Mouse (Mus musculus): ENCODE results near the gene Socs7. TPM values are rescaled to one million over a fixed set of nuclear protein-coding genes. Genes with fewer than 3 reads are reported as not detected.
"Not testable (repeated sequence)": the region's sequence is repeated elsewhere in the genome, so short reads cannot be mapped to it uniquely, and the experiment has no call there.

Gene Socs7
- polyA plus RNA-seq (2012; rRNA removed): 6.0 and 6.1 TPM in 2 replicates

DNA sequence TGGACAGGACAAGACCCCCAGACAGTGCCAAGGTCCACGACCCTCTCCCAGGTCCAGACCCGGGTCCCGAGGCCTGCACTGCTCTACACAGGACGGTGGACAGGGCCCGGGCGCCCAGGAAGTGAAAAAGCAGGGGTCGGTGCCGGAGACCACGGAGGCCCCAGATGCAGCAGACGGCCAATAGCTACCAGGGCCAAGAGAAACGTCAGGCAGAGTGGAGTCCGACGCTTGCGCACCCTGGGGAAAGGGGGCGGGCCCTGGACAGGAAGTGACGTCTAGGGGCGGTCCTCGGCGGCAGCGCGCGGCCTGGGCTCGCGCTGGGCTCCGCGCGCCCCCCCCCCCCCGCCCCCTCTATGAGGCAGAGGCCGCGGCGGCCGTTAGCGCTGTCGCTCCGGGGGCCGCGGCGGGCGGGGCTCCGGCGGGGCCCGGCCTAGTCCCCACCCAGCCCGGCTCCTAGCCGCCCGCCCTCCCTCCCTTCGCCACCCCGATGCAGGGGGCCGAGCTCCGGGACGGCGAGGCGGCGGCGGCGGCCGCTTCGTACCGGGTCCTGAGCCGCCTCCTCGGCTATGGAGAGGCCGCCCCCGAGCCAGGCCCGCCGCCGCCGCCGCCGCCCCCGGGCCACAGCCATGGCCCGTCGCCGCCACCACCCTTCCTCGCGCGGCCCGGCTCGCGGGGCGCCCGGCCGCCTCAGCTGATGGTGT, at the start of gene Socs7:
Gene Socs7, plus strand, starts transcription at position 604 of the 701 bp plus-strand sequence.
- H3K4me3 ChIP-seq (ENCODE audit: extremely low read depth, insufficient read depth, insufficient read length): peak within 1 kb of the TSS; percentile 86
- DNase-seq (ENCODE audit: low read depth in 1 of 2, low spot score in 2 of 2): peak; percentile 75 to 94
- 1% methylated on average over 30 of the region's 81 CpGs for WGBS
- peak within 1 kb of the TSS; percentile 73 for H3K27ac ChIP-seq (ENCODE audit: insufficient read depth, low read length)
- peaks cover 4% of the 10 kb centered on the region; the same call in 1 of the 2 replicates for H3K4me1 ChIP-seq (ENCODE audit: control insufficient read depth, insufficient read depth, insufficient read length)
- no peaks in the 10 kb centered on the region for H3K36me3 ChIP-seq (ENCODE audit: control insufficient read depth, insufficient read depth, low read length)
- no peak for TF ChIP-seq CTCF (IDR thresholded peaks at IDR 0.05; ENCODE audit: extremely low read depth, insufficient read depth, insufficient read length, insufficient replicate concordance)
- TF ChIP-seq POLR2A (IDR thresholded peaks at IDR 0.05; ENCODE audit: low read depth, low read length): no peak; the same call in 1 of the 2 replicates
- no peaks in the 10 kb centered on the region for H3K27me3 ChIP-seq (ENCODE audit: control insufficient read depth, insufficient read depth, low read length)

DNA sequence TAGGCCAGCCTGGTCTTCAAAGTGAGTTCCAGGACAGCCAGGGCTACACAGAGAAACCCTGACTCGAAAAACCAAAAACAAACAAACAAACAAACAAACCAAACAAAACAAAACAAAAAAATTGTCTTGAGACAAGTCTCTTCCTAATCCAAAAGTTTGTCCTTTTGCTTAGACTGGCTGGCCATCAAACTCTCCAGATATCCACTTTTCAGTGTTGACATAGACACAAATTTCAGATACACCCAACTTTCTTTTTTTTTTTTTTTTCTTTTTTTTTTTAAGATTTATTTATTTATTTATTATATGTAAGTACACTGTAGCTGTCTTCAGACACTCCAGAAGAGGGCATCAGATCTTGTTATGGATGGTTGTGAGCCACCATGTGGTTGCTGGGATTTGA, 49.5 kb upstream of the Socs7 start:
- not testable (repeated sequence) for H3K4me3 ChIP-seq (ENCODE audit: extremely low read depth, insufficient read depth, insufficient read length); H3K27me3 ChIP-seq (ENCODE audit: control insufficient read depth, insufficient read depth, low read length); DNase-seq (ENCODE audit: low read depth in 1 of 2, low spot score in 2 of 2); H3K27ac ChIP-seq (ENCODE audit: insufficient read depth, low read length); H3K36me3 ChIP-seq (ENCODE audit: control insufficient read depth, insufficient read depth, low read length); H3K4me1 ChIP-seq (ENCODE audit: control insufficient read depth, insufficient read depth, insufficient read length)
- 93% methylated on average over 1 of the region's 1 CpGs for WGBS

DNA sequence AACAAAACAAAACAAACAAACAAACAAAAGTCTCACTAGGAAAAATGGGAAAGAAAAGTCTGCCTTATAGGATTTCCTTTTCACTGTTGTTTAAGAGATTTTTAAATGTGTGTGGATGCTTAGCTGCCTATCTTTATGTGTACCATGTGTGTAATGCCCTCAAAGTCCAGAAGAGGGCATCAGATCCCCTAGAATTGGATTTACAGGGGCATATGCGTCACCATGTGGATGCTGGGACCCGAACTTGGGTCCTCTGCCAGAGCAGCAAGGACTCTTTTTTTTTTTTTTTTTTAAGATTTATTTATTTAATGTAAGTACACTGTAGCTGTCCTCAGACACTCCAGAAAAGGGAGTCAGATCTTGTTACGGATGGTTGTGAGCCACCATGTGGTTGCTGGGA, 48.2 kb upstream of the Socs7 start:
- DNase-seq (ENCODE audit: low read depth in 1 of 2, low spot score in 2 of 2): peak in 1 of 2 experiments; percentile 18
- TF ChIP-seq POLR2A (IDR thresholded peaks at IDR 0.05; ENCODE audit: low read depth, low read length): no peak
- TF ChIP-seq CTCF (IDR thresholded peaks at IDR 0.05; ENCODE audit: extremely low read depth, insufficient read depth, insufficient read length, insufficient replicate concordance): no peak
- Histone ChIP-seq H3K27me3 (ENCODE audit: control insufficient read depth, insufficient read depth, low read length) (peaks cover 8% of the 10 kb centered on the region), H3K36me3 (ENCODE audit: control insufficient read depth, insufficient read depth, low read length) (no peaks in the 10 kb centered on the region), H3K4me1 (ENCODE audit: control insufficient read depth, insufficient read depth, insufficient read length) (peaks cover 2% of the 10 kb centered on the region; the same call in 1 of the 2 replicates), H3K27ac (ENCODE audit: insufficient read depth, low read length) (no peak overlapping the region), H3K4me3 (ENCODE audit: extremely low read depth, insufficient read depth, insufficient read length) (no peak overlapping the region)
- WGBS: 95% methylated on average over 3 of the region's 3 CpGs

DNA sequence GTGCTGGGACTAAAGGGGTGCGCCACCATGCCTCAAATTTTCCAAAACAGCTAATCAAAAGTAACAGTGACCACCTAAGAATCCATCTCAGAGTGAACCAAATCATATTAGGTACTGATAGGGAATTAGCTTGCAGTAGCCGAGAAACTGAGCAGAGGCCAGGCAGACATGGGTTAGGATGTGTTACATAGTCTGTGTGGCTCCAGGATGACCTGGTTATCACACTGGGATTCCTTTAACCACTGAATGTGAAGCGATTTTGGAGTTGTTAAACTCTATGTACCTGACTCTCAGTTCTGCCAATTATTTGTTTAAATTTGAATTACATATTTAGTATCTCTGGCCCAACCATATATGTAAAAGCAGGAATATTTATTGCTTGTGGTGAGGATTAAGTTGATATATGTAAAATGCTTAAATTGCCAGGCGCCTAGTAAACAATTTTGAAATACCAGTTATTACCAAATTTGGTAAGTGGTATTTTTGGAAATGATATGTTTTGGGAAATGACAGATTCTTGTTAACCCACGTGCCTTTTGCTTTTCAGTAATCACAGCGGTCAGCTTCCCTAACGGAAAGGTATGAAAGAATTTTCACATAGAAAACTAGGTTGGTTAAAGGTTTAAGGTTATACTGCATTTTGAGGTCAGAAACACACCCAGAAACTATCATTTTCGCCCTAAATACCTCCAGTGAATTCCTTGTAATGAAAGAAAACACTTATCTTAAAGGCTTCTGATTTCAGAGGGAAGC, 47.4 kb upstream of the Socs7 start:
- Histone ChIP-seq H3K4me3 (ENCODE audit: extremely low read depth, insufficient read depth, insufficient read length) (no peak overlapping the region; the same call in 1 of the 2 replicates), H3K36me3 (ENCODE audit: control insufficient read depth, insufficient read depth, low read length) (no peaks in the 10 kb centered on the region), H3K4me1 (ENCODE audit: control insufficient read depth, insufficient read depth, insufficient read length) (no peaks in the 10 kb centered on the region; the same call in 1 of the 2 replicates), H3K27ac (ENCODE audit: insufficient read depth, low read length) (no peak overlapping the region), H3K27me3 (ENCODE audit: control insufficient read depth, insufficient read depth, low read length) (peaks cover 8% of the 10 kb centered on the region)
- WGBS: 45% methylated on average over 8 of the region's 8 CpGs
- no peak for DNase-seq (ENCODE audit: low read depth in 1 of 2, low spot score in 2 of 2)
- TF ChIP-seq POLR2A (IDR thresholded peaks at IDR 0.05; ENCODE audit: low read depth, low read length) (no peak), CTCF (IDR thresholded peaks at IDR 0.05; ENCODE audit: extremely low read depth, insufficient read depth, insufficient read length, insufficient replicate concordance) (no peak)

DNA sequence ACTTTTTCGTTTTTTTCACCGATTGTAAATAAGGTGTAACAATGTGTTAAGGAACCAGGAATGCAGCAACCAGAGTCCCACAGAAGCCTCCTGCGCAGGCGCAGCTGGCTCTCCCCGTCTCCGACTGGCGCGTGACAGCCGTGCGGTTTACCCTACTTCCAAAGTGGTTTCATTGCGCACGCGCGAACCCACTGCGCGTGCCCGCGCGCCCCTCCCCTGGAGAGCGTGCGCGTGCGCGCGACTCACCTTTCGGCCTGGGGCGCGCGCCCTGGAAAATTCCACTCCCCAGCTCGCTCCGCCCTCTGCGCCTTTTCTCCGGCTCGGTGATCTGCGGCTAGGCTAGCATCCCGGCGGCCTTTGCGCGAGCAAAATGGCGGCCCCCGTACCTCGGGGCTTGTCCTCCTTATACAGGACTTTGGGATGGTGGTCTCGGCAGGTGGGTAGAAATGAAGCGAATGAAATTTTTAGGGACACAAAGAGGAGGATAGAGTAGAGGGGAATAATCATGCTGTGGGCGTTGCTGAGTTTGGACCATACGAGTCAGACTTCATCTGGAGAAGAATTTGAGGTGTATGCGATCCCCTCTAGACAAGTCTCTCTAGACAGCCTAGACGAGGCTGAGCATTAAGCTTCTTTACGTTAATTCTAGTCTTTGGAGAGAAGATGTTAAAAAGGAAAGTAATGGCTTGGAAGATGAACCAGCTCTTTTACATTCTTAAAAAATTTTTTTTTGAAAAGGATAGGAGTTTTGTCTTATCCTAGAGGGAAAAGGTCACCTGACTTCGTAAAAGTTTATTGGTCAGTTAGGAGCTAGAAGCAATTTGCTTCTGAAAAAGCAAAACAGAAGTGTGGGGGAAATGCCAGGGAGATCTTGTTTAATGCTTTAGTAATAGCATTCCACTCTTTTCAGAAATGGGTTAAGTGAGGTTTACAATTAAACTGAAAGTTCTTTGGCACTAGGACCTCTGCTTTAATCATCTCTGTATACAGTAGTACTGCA, 46.5 kb upstream of the Socs7 start, which contains the start of gene Mrpl45:
Gene Mrpl45, plus strand, starts transcription at position 213 of the 1,000 bp plus-strand sequence.
- Histone ChIP-seq H3K27ac (ENCODE audit: insufficient read depth, low read length) (peak within 1 kb of the TSS; percentile 21; the same call in 1 of the 2 replicates), H3K36me3 (ENCODE audit: control insufficient read depth, insufficient read depth, low read length) (no peaks in the 10 kb centered on the region), H3K4me1 (ENCODE audit: control insufficient read depth, insufficient read depth, insufficient read length) (no peaks in the 10 kb centered on the region), H3K4me3 (ENCODE audit: extremely low read depth, insufficient read depth, insufficient read length) (peak within 1 kb of the TSS; percentile 63), H3K27me3 (ENCODE audit: control insufficient read depth, insufficient read depth, low read length) (peaks cover 4% of the 10 kb centered on the region)
- DNase-seq (ENCODE audit: low read depth in 1 of 2, low spot score in 2 of 2): peak; percentile 96
- TF ChIP-seq POLR2A (IDR thresholded peaks at IDR 0.05; ENCODE audit: low read depth, low read length): peak; percentile 18; the same call in 1 of the 2 replicates
- no peak for TF ChIP-seq CTCF (IDR thresholded peaks at IDR 0.05; ENCODE audit: extremely low read depth, insufficient read depth, insufficient read length, insufficient replicate concordance)
- under 1% methylated on average over 50 of the region's 50 CpGs for WGBS

- DNase-seq (ENCODE audit: low read depth in 1 of 2, low spot score in 2 of 2): no peak
Observed at GRCm38 (mm10) chr11:97321197-97321596, 41.2 kb upstream of the Socs7 start.

DNA sequence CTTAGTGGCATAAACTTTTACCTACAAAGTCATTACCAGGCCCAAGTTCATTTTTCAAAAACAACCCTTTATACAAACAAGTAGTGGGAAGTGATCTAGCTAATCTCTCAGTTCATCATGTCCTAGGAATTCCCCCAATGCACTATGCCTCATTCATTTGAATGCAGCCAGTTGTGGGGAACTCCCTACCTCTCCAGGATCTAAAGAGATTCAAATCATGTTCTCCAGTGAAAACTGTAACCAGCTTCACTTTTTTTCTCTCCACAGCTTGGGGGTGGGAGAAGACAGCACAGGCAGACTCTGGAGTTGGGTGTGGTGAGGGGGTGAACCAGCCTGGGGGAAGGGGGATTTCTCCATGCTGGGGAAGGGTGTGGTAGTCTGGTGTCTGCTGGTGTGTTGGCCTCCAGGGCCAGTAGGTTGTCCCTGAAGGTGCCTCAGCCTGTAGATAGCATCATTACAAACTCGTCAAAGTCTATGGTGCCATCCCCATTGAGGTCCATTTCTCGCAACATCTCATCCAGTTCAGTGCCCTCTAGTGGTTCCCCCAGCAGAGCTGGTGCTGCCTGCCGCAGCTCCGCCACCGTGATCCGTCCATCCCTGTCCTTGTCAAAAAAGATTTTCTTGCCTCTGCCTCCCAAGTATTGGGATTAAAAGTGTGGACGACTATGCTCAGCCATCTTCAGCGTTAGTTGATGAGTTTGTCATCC, 40.3 kb upstream of the Socs7 start:
- not testable (repeated sequence) for H3K36me3 ChIP-seq (ENCODE audit: control insufficient read depth, insufficient read depth, low read length); DNase-seq (ENCODE audit: low read depth in 1 of 2, low spot score in 2 of 2)
- 85% methylated on average over 8 of the region's 8 CpGs for WGBS

More at GRCm38 (mm10) chr11:97321197-97321596, 41.2 kb upstream of the Socs7 start:
- H3K27ac ChIP-seq (ENCODE audit: insufficient read depth, low read length): no peak overlapping the region
- H3K4me1 ChIP-seq (ENCODE audit: control insufficient read depth, insufficient read depth, insufficient read length): no peaks in the 10 kb centered on the region; the same call in 1 of the 2 replicates
- TF ChIP-seq POLR2A (IDR thresholded peaks at IDR 0.05; ENCODE audit: low read depth, low read length) (no peak), CTCF (IDR thresholded peaks at IDR 0.05; ENCODE audit: extremely low read depth, insufficient read depth, insufficient read length, insufficient replicate concordance) (no peak)
- no peaks in the 10 kb centered on the region for H3K27me3 ChIP-seq (ENCODE audit: control insufficient read depth, insufficient read depth, low read length)
- H3K4me3 ChIP-seq (ENCODE audit: extremely low read depth, insufficient read depth, insufficient read length): no peak overlapping the region
- peaks cover 4% of the 10 kb centered on the region for H3K36me3 ChIP-seq (ENCODE audit: control insufficient read depth, insufficient read depth, low read length)
- 94% methylated on average over 8 of the region's 8 CpGs for WGBS

More for the DNA sequence above, 40.3 kb upstream of the Socs7 start:
- H3K4me3 ChIP-seq (ENCODE audit: extremely low read depth, insufficient read depth, insufficient read length); H3K27me3 ChIP-seq (ENCODE audit: control insufficient read depth, insufficient read depth, low read length); H3K27ac ChIP-seq (ENCODE audit: insufficient read depth, low read length); H3K4me1 ChIP-seq (ENCODE audit: control insufficient read depth, insufficient read depth, insufficient read length): not testable (repeated sequence)

All from spleen, adult 2 months (tissue).